Mouse (Mus musculus): ENCODE data around the gene Gm10309. TPM values are rescaled to one million over a fixed set of nuclear protein-coding genes. Genes with fewer than 3 reads are reported as not detected.
A peak's percentile ranks its signal among the peaks of the same experiment; 100 is the strongest.

The Gm10309 gene
- total and polyA plus RNA-seq, 2 experiments, result not detected

- peak overlapping the region; percentile 71 for H3K9ac ChIP-seq (ENCODE audit: low read depth, low read length)
- peak overlapping the region; percentile 76 for H3K27ac ChIP-seq (replicated peaks; ENCODE audit: insufficient read depth, low read depth, low read length)
- TF ChIP-seq CTCF (IDR thresholded peaks at IDR 0.05; ENCODE audit: low read depth, low read length) (peak; percentile 53), POLR2A (IDR thresholded peaks at IDR 0.05; ENCODE audit: extremely low read depth, insufficient read depth, low read length) (no peak)
- DNase-seq (ENCODE audit: extremely low read depth, low read depth, low spot score), result peak; percentile 81
- H3K4me3 ChIP-seq (ENCODE audit: insufficient read depth, low read depth, low read length), result peak overlapping the region; percentile 28; the same call in 1 of the 2 replicates
- H3K36me3 ChIP-seq (ENCODE audit: control insufficient read depth, insufficient read depth, low read length), result no peaks in the 10 kb centered on the region
- no peaks in the 10 kb centered on the region for H3K27me3 ChIP-seq (ENCODE audit: control insufficient read depth, insufficient read depth, low read length)
- H3K4me1 ChIP-seq (ENCODE audit: control insufficient read depth, insufficient read depth, low read length), result peaks cover 37% of the 10 kb centered on the region
- H3K79me2 ChIP-seq (ENCODE audit: control insufficient read depth, insufficient read depth, low read length), result no peaks in the 10 kb centered on the region
- 6% methylated on average over 22 of the region's 22 CpGs for WGBS
Measured at GRCm38 (mm10) chr17:86535827-86536656, 31.0 kb upstream of the Gm10309 start.

- 23% methylated on average over 10 of the region's 10 CpGs for WGBS
- Histone ChIP-seq H3K79me2 (ENCODE audit: control insufficient read depth, insufficient read depth, low read length) (no peaks in the 10 kb centered on the region), H3K4me1 (ENCODE audit: control insufficient read depth, insufficient read depth, low read length) (peaks cover 42% of the 10 kb centered on the region), H3K27ac (replicated peaks; ENCODE audit: insufficient read depth, low read depth, low read length) (peak overlapping the region; percentile 40), H3K9ac (ENCODE audit: low read depth, low read length) (peak overlapping the region; percentile 20; the same call in 1 of the 2 replicates), H3K4me3 (ENCODE audit: insufficient read depth, low read depth, low read length) (no peak overlapping the region), H3K27me3 (ENCODE audit: control insufficient read depth, insufficient read depth, low read length) (no peaks in the 10 kb centered on the region), H3K36me3 (ENCODE audit: control insufficient read depth, insufficient read depth, low read length) (no peaks in the 10 kb centered on the region)
- peak; percentile 68 for DNase-seq (ENCODE audit: extremely low read depth, low read depth, low spot score)
- TF ChIP-seq CTCF (IDR thresholded peaks at IDR 0.05; ENCODE audit: low read depth, low read length) (no peak), POLR2A (IDR thresholded peaks at IDR 0.05; ENCODE audit: extremely low read depth, insufficient read depth, low read length) (no peak)
Measured at GRCm38 (mm10) chr17:86535096-86535495, 30.1 kb upstream of the Gm10309 start.

DNA sequence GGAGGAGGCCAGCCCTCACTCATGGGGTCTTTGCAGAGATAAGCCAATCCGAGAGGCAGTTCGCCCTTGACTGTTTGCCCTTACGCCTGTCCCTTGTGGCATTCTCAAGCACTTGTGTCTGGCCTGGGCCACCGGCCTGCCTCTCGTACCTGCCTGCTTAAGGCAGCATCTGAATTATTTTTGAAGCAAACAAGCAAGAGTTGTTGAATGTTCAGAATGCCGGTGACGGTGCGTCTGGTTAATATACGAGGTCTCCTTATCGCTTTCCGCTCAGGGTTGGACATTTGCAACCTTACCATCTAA is 28.5 kb upstream of the Gm10309 start:
- peak; percentile 69 for DNase-seq (ENCODE audit: extremely low read depth, low read depth, low spot score)
- H3K4me3 ChIP-seq (ENCODE audit: insufficient read depth, low read depth, low read length), result no peak overlapping the region
- H3K4me1 ChIP-seq (ENCODE audit: control insufficient read depth, insufficient read depth, low read length), result peaks cover 40% of the 10 kb centered on the region
- H3K27ac ChIP-seq (replicated peaks; ENCODE audit: insufficient read depth, low read depth, low read length), result peak overlapping the region; percentile 87
- WGBS, result 39% methylated on average over 11 of the region's 11 CpGs
- H3K9ac ChIP-seq (ENCODE audit: low read depth, low read length), result peak overlapping the region; percentile 58
- TF ChIP-seq POLR2A (IDR thresholded peaks at IDR 0.05; ENCODE audit: extremely low read depth, insufficient read depth, low read length) (no peak), CTCF (IDR thresholded peaks at IDR 0.05; ENCODE audit: low read depth, low read length) (no peak)
- H3K27me3 ChIP-seq (ENCODE audit: control insufficient read depth, insufficient read depth, low read length), result no peaks in the 10 kb centered on the region
- no peaks in the 10 kb centered on the region for H3K79me2 ChIP-seq (ENCODE audit: control insufficient read depth, insufficient read depth, low read length)
- H3K36me3 ChIP-seq (ENCODE audit: control insufficient read depth, insufficient read depth, low read length), result no peaks in the 10 kb centered on the region

DNA sequence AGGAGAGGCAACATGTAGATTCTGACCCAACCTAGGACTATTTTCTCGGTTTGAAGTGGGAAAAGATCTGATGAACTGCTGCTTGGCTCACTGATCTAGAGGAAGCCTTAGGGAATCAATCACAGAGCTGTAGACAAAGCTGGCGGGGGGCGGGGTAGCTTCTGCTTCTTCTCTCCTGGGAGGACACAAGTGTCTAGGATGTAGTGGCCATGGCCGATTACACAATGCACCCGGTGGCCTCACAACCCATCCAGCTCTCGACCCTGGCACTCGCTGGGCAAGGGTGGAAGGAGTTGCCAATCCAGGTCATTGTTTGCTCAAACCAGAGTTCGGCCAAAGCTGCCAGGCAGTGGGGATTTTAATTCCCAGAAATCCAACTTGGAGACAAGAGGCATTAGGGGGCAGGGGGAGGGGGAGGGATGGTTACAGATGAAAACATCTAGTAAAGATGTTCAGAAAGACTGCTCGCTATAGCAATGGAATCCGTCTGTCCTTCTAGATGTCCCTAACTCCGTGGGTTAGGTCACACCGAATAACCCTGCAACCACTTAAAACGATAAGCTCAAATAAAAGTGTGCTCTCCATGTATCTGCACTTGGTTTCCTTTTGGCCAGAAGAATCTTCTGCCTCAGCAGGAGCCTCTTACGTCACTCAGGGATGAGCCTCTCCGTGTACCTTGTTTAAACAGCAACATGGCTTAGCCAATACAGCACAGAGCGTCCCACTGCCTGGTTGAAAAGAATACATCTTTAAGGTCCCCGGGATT is 27.9 kb upstream of the Gm10309 start:
- Histone ChIP-seq H3K79me2 (ENCODE audit: control insufficient read depth, insufficient read depth, low read length) (no peaks in the 10 kb centered on the region), H3K27me3 (ENCODE audit: control insufficient read depth, insufficient read depth, low read length) (no peaks in the 10 kb centered on the region), H3K4me1 (ENCODE audit: control insufficient read depth, insufficient read depth, low read length) (peaks cover 44% of the 10 kb centered on the region), H3K27ac (replicated peaks; ENCODE audit: insufficient read depth, low read depth, low read length) (peak overlapping the region; percentile 87), H3K36me3 (ENCODE audit: control insufficient read depth, insufficient read depth, low read length) (no peaks in the 10 kb centered on the region), H3K9ac (ENCODE audit: low read depth, low read length) (peak overlapping the region; percentile 58), H3K4me3 (ENCODE audit: insufficient read depth, low read depth, low read length) (no peak overlapping the region)
- WGBS, result 24% methylated on average over 17 of the region's 17 CpGs
- peak; percentile 96 for DNase-seq (ENCODE audit: extremely low read depth, low read depth, low spot score)
- TF ChIP-seq CTCF (IDR thresholded peaks at IDR 0.05; ENCODE audit: low read depth, low read length), result no peak

DNA sequence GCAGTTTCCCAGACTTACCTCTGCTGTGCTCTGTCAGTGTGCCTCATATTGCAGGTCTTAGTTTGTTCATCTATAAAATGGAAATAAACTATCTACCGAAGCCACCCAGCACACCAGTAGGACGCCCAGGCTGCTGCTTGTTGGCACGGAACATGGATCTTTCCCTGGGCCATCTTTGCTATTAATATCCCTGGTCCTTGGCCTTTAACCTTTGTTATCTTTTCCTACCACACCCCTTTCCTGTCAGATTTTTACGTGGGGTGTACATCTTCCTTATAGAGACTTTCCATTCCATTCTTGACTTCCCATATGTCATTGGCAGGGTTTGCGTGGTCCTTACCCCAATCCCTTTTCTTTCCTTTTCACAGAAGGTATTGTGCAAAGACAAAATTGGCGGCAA is 26.2 kb upstream of the Gm10309 start:
- H3K9ac ChIP-seq (ENCODE audit: low read depth, low read length), result no peak overlapping the region
- H3K27me3 ChIP-seq (ENCODE audit: control insufficient read depth, insufficient read depth, low read length), result no peaks in the 10 kb centered on the region
- 36% methylated on average over 6 of the region's 6 CpGs for WGBS
- DNase-seq (ENCODE audit: extremely low read depth, low read depth, low spot score), result no peak
- H3K27ac ChIP-seq (replicated peaks; ENCODE audit: insufficient read depth, low read depth, low read length), result no peak overlapping the region
- no peak overlapping the region for H3K4me3 ChIP-seq (ENCODE audit: insufficient read depth, low read depth, low read length)
- H3K4me1 ChIP-seq (ENCODE audit: control insufficient read depth, insufficient read depth, low read length), result peaks cover 51% of the 10 kb centered on the region
- H3K79me2 ChIP-seq (ENCODE audit: control insufficient read depth, insufficient read depth, low read length), result no peaks in the 10 kb centered on the region
- no peak for TF ChIP-seq CTCF (IDR thresholded peaks at IDR 0.05; ENCODE audit: low read depth, low read length)
- no peak for TF ChIP-seq POLR2A (IDR thresholded peaks at IDR 0.05; ENCODE audit: extremely low read depth, insufficient read depth, low read length)
- no peaks in the 10 kb centered on the region for H3K36me3 ChIP-seq (ENCODE audit: control insufficient read depth, insufficient read depth, low read length)

All from liver, adult 2 months (tissue).